Mouse (Mus musculus) CH12.LX (cell line): ENCODE data around the gene Itgb1bp1. TPM values are rescaled to one million over a fixed set of nuclear protein-coding genes. Genes with fewer than 3 reads are reported as not detected.
A peak's percentile ranks its signal among the peaks of the same experiment; 100 is the strongest.

ENCODE experiments used
- DNase-seq: peaks from one replicate; pipeline ENCODE4 v3.0.0-alpha.2; 2013; ENCODE audit errors: extremely low read depth
- H3K27ac ChIP-seq: 2 replicates; pipeline ENCODE4 v1.5.1; 2012; ENCODE audit warnings: low read depth, mild to moderate bottlenecking, control low read depth, moderate library complexity; ENCODE audit not compliant: insufficient read depth
- H3K27me3 ChIP-seq: replicated peaks from 2 replicates; pipeline ENCODE3; 2012; ENCODE audit warnings: inconsistent platforms
- H3K36me3 ChIP-seq, 2 experiments: replicated peaks in 1 of 2; 2 replicates each; pipeline versions ENCODE3 to v1.6.1; 2012; ENCODE audit warnings: inconsistent platforms in 1 of 2, low read length in 1 of 2, mild to moderate bottlenecking in 1 of 2, mixed read lengths in 1 of 2, moderate library complexity in 1 of 2; ENCODE audit not compliant: control insufficient read depth in 1 of 2, insufficient read depth in 1 of 2
- H3K4me1 ChIP-seq, 2 experiments: 2 replicates each; pipeline ENCODE4 v1.6.1; 2012; ENCODE audit warnings: inconsistent platforms in 1 of 2, moderate library complexity in 1 of 2; ENCODE audit not compliant: insufficient read depth in 2 of 2, control insufficient read depth in 1 of 2
- H3K4me2 ChIP-seq: 2 replicates; pipeline ENCODE4 v1.6.1; 2012; ENCODE audit warnings: low read depth, mild to moderate bottlenecking, control low read depth; ENCODE audit not compliant: poor library complexity, insufficient read depth, severe bottlenecking
- H3K4me3 ChIP-seq, 3 experiments: fragments of 150-350 bp in 1 of 3; sonication (generic) in 1 of 3; replicated peaks in 1 of 3; 2 replicates each; pipeline versions ENCODE3 to v1.5.1; 2011 to 2012; ENCODE audit warnings: low read depth in 2 of 3, low read length in 2 of 3, mild to moderate bottlenecking in 2 of 3, moderate library complexity in 2 of 3, control low read depth in 1 of 3, improper control_type of control experiment in 1 of 3, inconsistent platforms in 1 of 3, mixed read lengths in 1 of 3; ENCODE audit not compliant: poor library complexity in 1 of 3
- H3K79me2 ChIP-seq: replicated peaks from 2 replicates; pipeline ENCODE4 v1.6.1; 2012; ENCODE audit warnings: mild to moderate bottlenecking, moderate library complexity; ENCODE audit not compliant: control insufficient read depth, poor library complexity, insufficient read depth, severe bottlenecking; ENCODE audit errors: extremely low read depth
- H3K9ac ChIP-seq: 2 replicates; pipeline ENCODE4 v1.6.1; 2012; ENCODE audit warnings: low read depth, mild to moderate bottlenecking, control low read depth, moderate library complexity; ENCODE audit not compliant: insufficient read depth
- H3K9me3 ChIP-seq: replicated peaks from 2 replicates; pipeline ENCODE3; 2012; ENCODE audit warnings: low read length, inconsistent platforms, mixed read lengths
- CHD2 ChIP-seq: IDR thresholded peaks from 2 replicates; pipeline ENCODE4 v1.6.1; 2011; ENCODE audit warnings: low read length, improper control_type of control experiment
- CTCF ChIP-seq, 2 experiments: IDR thresholded peaks in 1 of 2; conservative IDR thresholded peaks in 1 of 2; 2 replicates each; pipeline ENCODE4 v1.5.1; 2011 to 2012; ENCODE audit warnings: low read depth in 2 of 2, low read length in 2 of 2, improper control_type of control experiment in 1 of 2, inconsistent platforms in 1 of 2, mild to moderate bottlenecking in 1 of 2, moderate library complexity in 1 of 2
- E2F4 ChIP-seq: IDR thresholded peaks from 2 replicates; pipeline ENCODE4 v1.6.1; 2011; ENCODE audit warnings: low read depth, low read length, improper control_type of control experiment; ENCODE audit not compliant: insufficient replicate concordance
- ELF1 ChIP-seq: IDR thresholded peaks from 2 replicates; pipeline ENCODE4 v1.6.1; 2014; ENCODE audit warnings: low read depth, mild to moderate bottlenecking, inconsistent platforms, low read length, improper control_type of control experiment
- JUND ChIP-seq: conservative IDR thresholded peaks from 2 replicates; pipeline ENCODE4 v1.6.1; 2011; ENCODE audit warnings: low read depth, low read length, improper control_type of control experiment
- MEF2A ChIP-seq: IDR thresholded peaks from 2 replicates; pipeline ENCODE4 v1.6.1; 2014; ENCODE audit warnings: low read depth, mild to moderate bottlenecking, inconsistent platforms, low read length, improper control_type of control experiment, borderline replicate concordance
- NELFE ChIP-seq: IDR thresholded peaks from 2 replicates; pipeline ENCODE4 v1.6.1; 2011; ENCODE audit warnings: low read depth, low read length, improper control_type of control experiment
- NRF1 ChIP-seq: IDR thresholded peaks from 2 replicates; pipeline ENCODE4 v1.6.1; 2014; ENCODE audit warnings: low read depth, mild to moderate bottlenecking, inconsistent platforms, low read length, improper control_type of control experiment, moderate library complexity
- RAD21 ChIP-seq: IDR thresholded peaks from 2 replicates; pipeline ENCODE4 v1.6.1; 2011; ENCODE audit warnings: low read depth, mild to moderate bottlenecking, low read length, improper control_type of control experiment, moderate library complexity
- SIN3A ChIP-seq: IDR thresholded peaks from 2 replicates; pipeline ENCODE4 v1.6.1; 2012; ENCODE audit warnings: low read length, improper control_type of control experiment, inconsistent platforms
- SMC3 ChIP-seq: IDR thresholded peaks from 2 replicates; pipeline ENCODE4 v1.6.1; 2011; ENCODE audit warnings: low read depth, low read length, improper control_type of control experiment
- TBP ChIP-seq: conservative IDR thresholded peaks from 2 replicates; pipeline ENCODE4 v1.6.1; 2011; ENCODE audit warnings: low read depth, low read length, improper control_type of control experiment
- ZC3H11A ChIP-seq: IDR thresholded peaks from 2 replicates; pipeline ENCODE4 v1.6.1; 2012; ENCODE audit warnings: low read depth, mild to moderate bottlenecking, inconsistent platforms, low read length, improper control_type of control experiment
- ZKSCAN1 ChIP-seq: IDR thresholded peaks from 2 replicates; pipeline ENCODE4 v1.6.1; 2012; ENCODE audit warnings: low read depth, inconsistent platforms, low read length, improper control_type of control experiment, borderline replicate concordance
- ZMIZ1 ChIP-seq: IDR thresholded peaks from 2 replicates; pipeline ENCODE4 v1.6.1; 2012; ENCODE audit warnings: low read depth, mild to moderate bottlenecking, inconsistent platforms, low read length, improper control_type of control experiment
- ZNF384 ChIP-seq: IDR thresholded peaks from 2 replicates; pipeline ENCODE4 v1.6.1; 2012; ENCODE audit warnings: low read depth, low read length, improper control_type of control experiment, inconsistent platforms
- dilution Hi-C: fragments of 300-500 bp; cut with MboI; formaldehyde crosslinking; loops from 2 replicates; pipeline ENCODE4 v1.14.3; 2020; ENCODE audit warnings: low sequenced_read_pairs; ENCODE audit not compliant: extremely low pct_unique_long_range_greater_than_20kb, extremely low pct_ligation_motif_present
- in situ Hi-C: fragments of 300-500 bp; cut with MboI; formaldehyde crosslinking; loops from 3 replicates; pipeline ENCODE4 v1.14.3; 2019; ENCODE audit warnings: low sequenced_read_pairs, low pct_ligation_motif_present, low pct_unique_long_range_greater_than_20kb, mixed read lengths
- polyA plus RNA-seq: library from polyadenylated mRNA; unstranded; fragments of >175 nt; gene quantifications from 2 replicates; pipeline ENCODE4 v1.2.1, GENCODE M21; 2012; ENCODE audit warnings: low read depth; ENCODE audit not compliant: insufficient read length
- total RNA-seq, 2 experiments: library from RNA; depleted of rRNA; stranded (reverse); fragments of 300-350 nt in 1 of 2; fragments of >200 nt in 1 of 2; gene quantifications; 2 replicates each; pipeline ENCODE4 v1.2.3; 2012 to 2014

Gene Itgb1bp1
- total and polyA plus RNA-seq, 3 experiments, result 37.7 to 77.5 (median 57.9) TPM

GRCm38 (mm10) chr12:21228650-21229049 lies 57.4 kb downstream of the Itgb1bp1 start:
- Histone ChIP-seq H3K79me2 (no peaks in the 10 kb centered on the region), H3K36me3 (no peaks in the 10 kb centered on the region), H3K4me2 (no peak overlapping the region), H3K4me1 (peaks cover 3 to 4% of the 10 kb centered on the region in 2 experiments; a peak in 3 of 4 replicates), H3K9ac (no peak overlapping the region), H3K27ac (no peak overlapping the region), H3K27me3 (no peaks in the 10 kb centered on the region), H3K4me3 (no peak overlapping the region), H3K9me3 (no peaks in the 10 kb centered on the region)
- dilution Hi-C loops, result no loop called here
- no peak for DNase-seq
- TF ChIP-seq ZKSCAN1 (no peak), E2F4 (no peak), NRF1 (no peak), ZNF384 (no peak), CHD2 (no peak), NELFE (no peak), CTCF (conservative IDR thresholded peaks at IDR 0.05 in 1 of 2, IDR thresholded peaks at IDR 0.05 in 1 of 2; ENCODE audit: low read depth in 2 of 2, low read length in 2 of 2) (no peak), SIN3A (no peak), ZMIZ1 (no peak), ELF1 (no peak), TBP (no peak), JUND (no peak), MEF2A (no peak)
- in situ Hi-C loops, result no loop called here

DNA sequence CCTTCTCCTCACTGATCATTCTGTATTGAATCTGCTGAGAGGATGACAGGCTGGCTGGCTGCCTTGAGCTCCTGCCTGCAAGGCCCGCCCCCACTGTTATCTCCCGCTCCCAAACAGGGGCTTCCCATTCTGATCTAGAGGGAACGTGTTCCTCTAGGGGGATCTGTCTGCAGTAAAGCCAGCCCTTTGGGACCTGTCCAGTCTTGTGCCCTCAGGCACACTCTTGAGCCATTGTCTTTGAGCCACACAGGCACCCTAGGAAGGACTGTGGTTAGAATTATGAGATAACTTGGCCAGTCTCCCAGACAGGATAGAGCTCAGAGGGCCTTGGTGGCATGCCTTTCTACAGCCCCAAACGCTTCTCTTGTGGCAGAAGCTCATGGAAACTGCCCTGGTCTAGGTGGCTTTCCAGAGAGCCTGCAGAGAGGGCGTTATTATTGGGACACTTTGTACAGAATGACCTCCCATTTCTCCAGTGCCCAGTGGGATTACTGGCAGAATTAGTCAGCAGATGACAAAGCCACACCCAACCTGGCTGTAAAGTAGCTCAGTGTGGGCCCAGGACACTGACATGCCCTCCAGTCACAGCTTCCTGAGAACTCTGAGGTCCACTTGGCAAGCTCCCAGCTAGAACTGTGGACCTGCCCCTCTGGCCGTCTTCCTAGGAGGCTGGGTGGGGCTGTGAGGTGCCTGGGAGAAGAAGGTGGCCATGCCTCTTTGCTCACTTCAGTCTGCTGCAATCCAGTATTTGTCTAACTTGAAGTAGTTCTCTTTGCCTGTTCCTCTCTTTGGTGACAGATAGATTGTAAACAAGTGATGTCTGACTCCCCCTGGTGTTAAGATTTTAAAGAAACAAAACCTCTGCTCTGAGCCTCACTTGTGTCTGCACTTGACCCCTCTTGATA lies 58.8 kb downstream of the Itgb1bp1 start:
- Histone ChIP-seq H3K9ac (no peak overlapping the region), H3K27ac (no peak overlapping the region), H3K27me3 (no peaks in the 10 kb centered on the region), H3K4me2 (no peak overlapping the region), H3K9me3 (no peaks in the 10 kb centered on the region), H3K36me3 (no peaks in the 10 kb centered on the region), H3K79me2 (no peaks in the 10 kb centered on the region), H3K4me1 (peaks cover 3% of the 10 kb centered on the region in 2 experiments; a peak in 1 of 4 replicates), H3K4me3 (no peak overlapping the region)
- TF ChIP-seq JUND, result no peak
- TF ChIP-seq RAD21, result peak; percentile 64
- TF ChIP-seq E2F4, result no peak
- TF ChIP-seq ZC3H11A, result 0 out of 2 replicates have a peak, but pooled peaks have one; percentile 10
- TF ChIP-seq ZNF384, result no peak
- TF ChIP-seq SMC3, result peak; percentile 79
- TF ChIP-seq CTCF (conservative IDR thresholded peaks at IDR 0.05 in 1 of 2, IDR thresholded peaks at IDR 0.05 in 1 of 2; ENCODE audit: low read depth in 2 of 2, low read length in 2 of 2), result peak in 1 of 2 experiments; percentile 71; a peak in 2 of 4 replicates
- dilution Hi-C loops, result no loop called here
- in situ Hi-C loops, result no loop called here
- peak; percentile 34 for DNase-seq
